ENCODE assay signal across 7 mouse cellular contexts in the genomic region with DNA sequence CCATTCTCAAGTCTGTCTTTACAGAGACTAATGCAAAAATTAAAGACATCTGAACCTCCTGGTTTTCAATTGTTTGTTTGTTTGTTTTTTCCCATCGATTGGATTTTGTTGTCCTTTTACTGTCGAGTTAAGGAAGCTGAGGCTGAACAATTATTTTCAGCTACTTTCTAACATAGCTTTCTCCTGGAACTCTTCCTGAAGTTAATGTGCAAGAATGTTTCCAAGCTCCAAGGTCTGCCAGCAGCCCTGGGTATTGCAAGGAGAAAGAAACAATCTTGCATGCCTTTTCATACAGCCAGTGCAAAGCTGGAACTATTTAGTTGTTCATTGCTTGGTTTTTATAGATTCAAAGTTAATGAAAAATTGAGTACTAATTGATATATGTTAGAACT. TPM values are rescaled to one million over a fixed set of nuclear protein-coding genes. Genes with fewer than 3 reads are reported as not detected.
A peak's percentile ranks its signal among the peaks of the same experiment; 100 is the strongest.
DNase-seq lines count a peak whose midpoint lies in the region; ATAC-seq and TF ChIP-seq lines count a peak whose summit lies in the region.

No protein-coding gene starts in this region.

- H3K4me2 ChIP-seq in forebrain, postnatal 0 days (ENCODE audit: low read depth), result peak overlapping the region; percentile 84
- H3K4me2 ChIP-seq in limb, embryonic 15.5 days, result peak overlapping the region; percentile 67

- H3K36me3 ChIP-seq in spleen, adult 2 months (ENCODE audit: control insufficient read depth, insufficient read depth, low read length), result no peaks in the 10 kb centered on the region
- no peaks in the 10 kb centered on the region for H3K36me3 ChIP-seq in forebrain, postnatal 0 days (ENCODE audit: insufficient read depth)
- no peaks in the 10 kb centered on the region for H3K36me3 ChIP-seq in limb, embryonic 15.5 days

- ATAC-seq in forebrain, postnatal 0 days, result no peak
- ATAC-seq in limb, embryonic 15.5 days (ENCODE audit: insufficient number of reproducible peaks, low FRiP score, low TSS enrichment, low read depth), result no peak

- peaks cover 2% of the 10 kb centered on the region; the same call in 1 of the 2 replicates for H3K27me3 ChIP-seq in spleen, adult 2 months (ENCODE audit: control insufficient read depth, insufficient read depth, low read length)
- H3K27me3 ChIP-seq in forebrain, postnatal 0 days (ENCODE audit: insufficient read depth, low read length), result no peaks in the 10 kb centered on the region
- H3K27me3 ChIP-seq in limb, embryonic 15.5 days, result no peaks in the 10 kb centered on the region

- no peak for TF ChIP-seq POLR2A in spleen, adult 2 months (IDR thresholded peaks at IDR 0.05; ENCODE audit: low read depth, low read length)

- H3K27ac ChIP-seq in spleen, adult 2 months (ENCODE audit: insufficient read depth, low read length), result no peak overlapping the region
- H3K27ac ChIP-seq in forebrain, postnatal 0 days (ENCODE audit: low read depth, low read length), result peak overlapping the region; percentile 76; the same call in 1 of the 2 replicates
- H3K27ac ChIP-seq in limb, embryonic 15.5 days, result peak overlapping the region; percentile 91

- H3K4me3 ChIP-seq in spleen, adult 2 months (ENCODE audit: extremely low read depth, insufficient read depth, insufficient read length), result peak overlapping the region; percentile 57; the same call in 1 of the 2 replicates
- peak overlapping the region; percentile 61 for H3K4me3 ChIP-seq in forebrain, postnatal 0 days (ENCODE audit: low read depth, low read length)
- H3K4me3 ChIP-seq in limb, embryonic 15.5 days, result peak overlapping the region; percentile 68

- no peak for DNase-seq in spleen, adult 2 months (ENCODE audit: low read depth in 1 of 2, low spot score in 2 of 2)
- DNase-seq in spleen, postnatal 14 days (ENCODE audit: low spot score in 2 of 2), result no peak
- DNase-seq in forebrain, postnatal 0 days, result peak; percentile 26
- DNase-seq in testis, postnatal 14 days (ENCODE audit: low spot score), result peak; percentile 60
- DNase-seq in urinary bladder, adult 18-20 months (ENCODE audit: low spot score in 2 of 2), result no peak
- DNase-seq in cerebellum, adult 8-10 months, result no peak

- TF ChIP-seq CTCF in spleen, adult 2 months (IDR thresholded peaks at IDR 0.05; ENCODE audit: extremely low read depth, insufficient read depth, insufficient read length, insufficient replicate concordance), result no peak
- TF ChIP-seq CTCF in forebrain, postnatal 0 days (IDR thresholded peaks at IDR 0.05; ENCODE audit: low read depth), result no peak

- no peaks in the 10 kb centered on the region for H3K9me3 ChIP-seq in forebrain, postnatal 0 days (ENCODE audit: low read length)
- no peaks in the 10 kb centered on the region for H3K9me3 ChIP-seq in limb, embryonic 15.5 days

- peak overlapping the region; percentile 68 for H3K9ac ChIP-seq in forebrain, postnatal 0 days
- no peak overlapping the region; the same call in 1 of the 2 replicates for H3K9ac ChIP-seq in limb, embryonic 15.5 days

- WGBS in spleen, adult 2 months, result 7% methylated on average over 2 of the region's 2 CpGs
- WGBS in forebrain, postnatal 0 days, result 15% methylated on average over 2 of the region's 2 CpGs
- 9% methylated on average over 2 of the region's 2 CpGs for WGBS in limb, embryonic 15.5 days

- no peaks in the 10 kb centered on the region for H3K4me1 ChIP-seq in spleen, adult 2 months (ENCODE audit: control insufficient read depth, insufficient read depth, insufficient read length)
- peaks cover 5% of the 10 kb centered on the region; the same call in 1 of the 2 replicates for H3K4me1 ChIP-seq in forebrain, postnatal 0 days (ENCODE audit: insufficient read depth)
- no peaks in the 10 kb centered on the region; the same call in 1 of the 2 replicates for H3K4me1 ChIP-seq in limb, embryonic 15.5 days

RNA-seq across cellular contexts. Expression of a gene that starts 0.6 kb away (rescaled TPM):
- 1.8 and 2.5 TPM in 2 replicates for polyA plus RNA-seq in spleen, adult 2 months (2012; rRNA removed)
- total RNA-seq in forebrain, postnatal 0 days (2014; rRNA removed), result 32.3 and 49.0 TPM in 2 replicates
- polyA plus RNA-seq in forebrain, postnatal 0 days (2015; fragmentation: Nextera tagmentation; extraction: Ambion mirVana), result 27.4 and 35.6 TPM in 2 replicates
- 47.0 and 47.9 TPM in 2 replicates for polyA plus RNA-seq in limb, embryonic 15.5 days (2015; fragmentation: Nextera tagmentation; extraction: Ambion mirVana)

Comparison
In these comparisons a context has a peak if more than half of its experiments do, and no peak if none do; other contexts are left out.
1. DNase-seq: peak in forebrain, postnatal 0 days (single experiment) and testis, postnatal 14 days (single experiment); none in spleen, adult 2 months (0 of 2), spleen, postnatal 14 days (0 of 2), urinary bladder, adult 18-20 months (0 of 2) and cerebellum, adult 8-10 months (single experiment).
2. Peak in every context shown above with its lines, with median percentiles within 50 percentile points of each other: H3K4me3 ChIP-seq.